Mouse (Mus musculus) spleen, postnatal 14 days (tissue): ENCODE results near the gene Igsf9b.

Experiments
- DNase-seq, 2 experiments: peaks; one replicate each; pipeline ENCODE4 v3.0.0; 2021 to 2022; ENCODE audit warnings: low spot score in 2 of 2

Igsf9b gene

GRCm38 (mm10) chr9:27298411-27299285, at the start of gene Igsf9b:
Gene Igsf9b (plus strand): TSS chr9:27299204.
- peak in 1 of 2 experiments; percentile 5 for DNase-seq

DNA sequence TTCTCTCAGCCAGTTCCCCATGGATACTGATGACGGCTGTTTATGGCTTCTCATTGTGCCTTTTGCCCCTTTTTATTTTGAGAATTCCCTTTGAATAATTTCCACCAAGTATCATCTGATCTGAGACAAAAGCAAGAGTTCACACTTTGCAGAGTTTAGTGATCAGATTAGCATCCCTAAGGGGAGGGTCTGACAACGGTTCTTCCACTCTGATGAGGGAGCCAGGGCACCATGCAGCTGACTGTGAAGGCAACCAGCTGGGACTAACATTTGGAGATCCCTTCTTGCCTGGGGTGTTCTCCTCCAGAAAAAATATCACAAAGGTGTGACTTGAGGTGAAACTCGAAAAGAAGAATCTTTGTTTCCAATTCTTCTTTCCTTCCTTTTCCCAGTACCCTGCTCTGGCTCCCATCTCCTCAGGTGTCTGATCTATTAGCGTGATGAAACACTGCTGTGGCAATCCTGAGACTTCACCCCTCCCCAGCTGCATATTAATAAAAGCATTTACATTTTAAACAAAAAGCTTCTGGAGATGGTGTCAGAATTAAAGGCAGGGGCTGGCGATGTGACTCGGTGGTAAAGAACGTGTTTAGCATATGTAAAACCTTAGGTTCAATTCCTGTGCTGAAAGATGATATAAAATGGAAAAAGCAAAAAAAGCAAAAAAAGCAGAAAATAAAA, 46.8 kb upstream of the Igsf9b start:
- DNase-seq, result no peak

DNA sequence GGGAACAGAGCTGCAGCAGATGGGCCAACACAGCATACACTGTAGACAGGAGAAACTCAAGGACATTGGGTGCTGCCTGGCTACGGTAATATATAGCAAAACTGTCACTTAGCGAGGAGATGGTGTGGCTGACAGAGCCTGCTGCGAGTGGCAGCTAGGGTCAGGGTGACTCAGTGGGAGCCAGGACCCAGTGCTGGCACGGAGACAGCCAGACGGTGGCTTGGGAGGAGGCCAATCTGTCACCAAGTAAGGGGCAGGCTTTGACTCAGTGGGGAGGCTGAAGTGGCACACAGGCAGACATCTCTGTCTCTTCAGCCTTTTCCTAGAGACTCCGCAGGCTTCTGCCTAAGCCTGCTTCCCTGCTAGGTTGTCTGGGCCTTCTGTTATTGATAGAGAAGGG, 42.5 kb upstream of the Igsf9b start:
- no peak for DNase-seq

DNA sequence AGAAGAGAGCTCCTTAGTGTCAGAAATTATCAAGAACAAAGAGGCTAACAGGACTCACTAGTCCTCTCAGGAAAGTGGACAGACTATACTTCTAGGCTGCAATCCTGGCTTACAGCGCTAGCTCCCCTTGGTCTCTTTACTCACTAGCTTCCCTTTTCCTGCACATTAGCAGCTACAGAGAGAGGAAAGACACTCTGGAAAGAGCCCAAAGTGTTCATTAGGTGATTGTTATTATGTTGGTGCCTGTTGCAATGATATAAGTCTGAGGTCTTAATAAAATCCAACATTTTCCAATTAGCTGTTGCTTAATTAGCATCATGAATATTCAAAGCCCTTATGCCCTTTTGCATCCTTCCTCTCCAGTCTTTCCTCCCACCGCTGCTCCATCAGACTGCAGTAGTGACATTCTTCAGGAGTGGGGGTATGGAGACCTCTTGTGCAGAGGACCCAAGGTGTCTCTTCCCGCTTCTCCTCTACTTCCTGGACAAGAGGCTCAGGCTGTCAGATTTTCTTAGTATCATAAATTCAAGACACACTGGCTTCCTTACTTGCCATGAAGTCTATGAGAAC, 38.5 kb upstream of the Igsf9b start:
- no peak for DNase-seq

- DNase-seq, result no peak
Measured at GRCm38 (mm10) chr9:27261905-27262304, 37.1 kb upstream of the Igsf9b start.

GRCm38 (mm10) chr9:27265009-27265408, 34.0 kb upstream of the Igsf9b start:
- no peak for DNase-seq

DNA sequence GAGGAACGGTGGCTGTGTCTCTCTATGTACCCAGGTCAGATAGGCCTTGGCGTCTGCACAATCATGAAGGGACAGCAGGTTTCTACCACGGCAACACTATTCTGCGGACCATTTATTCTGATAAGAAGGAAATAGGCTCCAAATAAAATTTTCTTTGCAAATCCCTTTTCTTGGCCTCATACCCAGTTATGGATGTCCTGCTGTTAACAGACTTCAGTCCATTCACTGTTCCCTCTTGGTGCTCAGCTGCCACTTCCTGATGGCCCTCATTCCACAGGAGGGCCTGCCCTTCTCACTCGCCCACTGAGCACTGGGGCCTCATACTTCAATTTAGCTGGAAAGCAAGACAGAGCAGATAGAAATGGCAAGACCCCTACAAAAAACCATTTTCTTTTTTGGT, 31.1 kb upstream of the Igsf9b start:
- no peak for DNase-seq

- DNase-seq, result no peak
Measured at GRCm38 (mm10) chr9:27268493-27268892, 30.5 kb upstream of the Igsf9b start.

GRCm38 (mm10) chr9:27269322-27269721, 29.7 kb upstream of the Igsf9b start:
- no peak for DNase-seq

DNA sequence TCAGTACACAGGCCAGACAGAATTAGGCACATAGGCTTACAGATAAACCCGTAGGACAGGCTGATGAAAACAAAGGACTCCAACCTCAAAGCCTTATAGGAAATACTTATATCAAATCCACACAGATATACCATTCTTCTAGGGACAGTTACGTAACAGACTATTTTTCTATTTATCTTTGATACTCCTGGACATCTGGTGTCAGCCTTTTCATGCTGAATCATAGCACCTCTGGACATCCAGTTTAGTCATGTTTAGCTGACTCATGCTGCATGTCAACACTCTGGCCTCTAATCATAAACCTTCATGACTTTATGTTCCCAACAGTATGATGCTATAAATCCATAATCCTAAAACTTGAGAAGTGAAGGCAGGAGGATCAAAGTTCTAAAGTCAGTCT, 29.1 kb upstream of the Igsf9b start:
- no peak for DNase-seq

GRCm38 (mm10) chr9:27271899-27272298, 27.1 kb upstream of the Igsf9b start:
- DNase-seq, result no peak

- DNase-seq, result no peak
Measured at GRCm38 (mm10) chr9:27272858-27273257, 26.1 kb upstream of the Igsf9b start.

- no peak for DNase-seq
Measured at GRCm38 (mm10) chr9:27276282-27276839, 22.6 kb upstream of the Igsf9b start.

- no peak for DNase-seq
Measured at GRCm38 (mm10) chr9:27277401-27278087, 21.5 kb upstream of the Igsf9b start.

DNA sequence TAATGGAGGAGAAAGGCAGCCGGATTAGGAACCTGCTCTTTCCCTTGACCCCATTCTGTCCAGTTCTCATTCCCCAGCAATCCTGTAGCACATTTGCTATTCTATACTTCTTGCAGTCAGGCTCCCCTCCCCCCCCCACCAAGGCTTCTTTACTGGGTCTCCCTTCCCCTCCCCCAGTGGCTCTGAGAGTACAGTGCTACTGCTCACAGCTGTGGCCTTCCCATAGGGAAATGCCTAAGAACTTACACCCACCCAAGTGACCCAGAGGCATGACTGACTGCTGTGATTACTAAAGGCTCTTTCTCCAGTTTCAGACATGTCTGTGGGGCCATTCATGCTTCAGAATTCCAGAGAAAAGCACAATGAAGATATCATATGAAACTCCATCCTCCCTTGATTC, 20.0 kb upstream of the Igsf9b start:
- DNase-seq, result no peak

GRCm38 (mm10) chr9:27280976-27281375, 18.0 kb upstream of the Igsf9b start:
- DNase-seq, result no peak

- DNase-seq, result no peak
Measured at GRCm38 (mm10) chr9:27285719-27286249, 13.2 kb upstream of the Igsf9b start.

DNA sequence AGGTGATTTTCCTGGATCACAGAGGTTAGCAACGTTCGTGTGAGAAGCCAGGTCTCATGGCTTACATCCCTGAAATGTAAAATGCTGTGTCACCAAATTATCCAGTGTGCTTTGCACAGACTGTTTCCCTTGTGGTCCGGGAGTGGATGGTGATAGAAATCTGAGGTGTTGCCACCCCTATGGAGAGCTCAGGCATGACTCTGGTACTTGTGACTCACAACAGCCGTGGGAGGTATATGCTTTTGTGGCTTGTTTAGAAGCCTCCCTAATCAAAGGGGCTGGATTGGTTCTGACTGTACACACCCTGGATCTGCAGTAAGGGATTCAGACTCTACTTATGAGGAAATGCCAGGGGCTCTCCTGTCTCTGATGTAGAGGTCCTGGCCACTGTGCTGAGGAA, 12.7 kb upstream of the Igsf9b start:
- no peak for DNase-seq

- DNase-seq, result no peak
Measured at GRCm38 (mm10) chr9:27286859-27287258, 12.1 kb upstream of the Igsf9b start.

DNA sequence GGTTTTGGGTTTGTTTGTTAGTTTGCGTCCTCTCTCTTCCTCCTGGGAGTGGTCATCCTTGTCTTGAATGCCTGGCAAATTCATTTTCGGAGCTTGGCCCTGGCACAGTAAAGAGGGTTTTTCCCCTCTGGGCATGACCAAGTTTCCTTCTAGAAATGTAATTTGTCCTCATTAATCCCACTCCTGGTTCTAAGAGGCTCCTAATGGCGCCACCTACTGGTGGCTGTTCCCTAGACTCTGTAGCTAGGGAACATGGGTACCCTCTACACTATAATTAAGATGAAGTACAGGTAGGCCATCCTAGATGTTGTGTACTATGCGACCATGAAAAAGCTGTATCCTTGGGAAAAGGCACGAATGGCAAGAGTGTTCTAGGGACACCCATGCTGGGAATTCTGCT, 11.6 kb upstream of the Igsf9b start:
- no peak for DNase-seq

GRCm38 (mm10) chr9:27288442-27288841, 10.6 kb upstream of the Igsf9b start:
- DNase-seq, result no peak
